Mouse (Mus musculus): Measurements from ENCODE around the gene Impdh2.

DNA sequence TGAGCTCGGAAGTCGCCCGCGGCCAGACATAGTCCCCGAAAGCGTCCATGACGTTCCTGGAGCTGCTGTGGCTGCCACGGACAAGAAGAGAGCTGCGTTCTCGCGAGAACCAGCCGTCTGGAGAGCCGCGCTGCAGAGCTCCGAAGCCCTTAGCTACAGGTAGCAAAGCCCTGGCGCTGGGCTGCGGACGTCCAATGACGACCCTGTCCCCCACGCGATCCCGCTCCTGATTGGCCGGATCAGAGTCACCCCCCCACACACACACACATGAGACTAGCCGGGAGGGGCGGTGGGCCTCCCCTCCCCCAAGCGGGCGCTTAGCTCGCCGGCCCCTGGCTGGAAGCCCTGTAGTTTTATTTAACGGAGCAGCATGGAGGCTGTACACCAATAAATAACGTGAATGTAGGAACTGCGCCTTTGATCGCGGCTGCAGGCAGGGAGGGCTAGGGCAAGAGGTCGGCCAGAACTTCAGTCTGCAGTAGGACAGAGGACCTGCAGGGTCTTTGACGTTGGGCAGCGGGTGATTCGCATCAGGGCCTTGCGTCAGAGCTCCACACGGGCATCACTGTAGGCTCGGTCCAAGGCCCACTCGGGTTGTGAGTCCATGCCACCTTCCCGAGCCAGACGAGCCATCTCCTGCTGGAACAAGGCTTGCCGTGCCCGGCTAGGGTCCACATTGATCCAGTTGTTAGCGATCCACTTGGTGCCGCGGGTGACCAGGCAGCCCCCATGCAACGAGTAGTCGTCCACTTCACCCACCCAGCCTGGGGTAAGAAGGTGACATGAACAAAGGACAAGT is 18.7 kb downstream of the Impdh2 start, which contains the start of gene Wdr6:
- TF ChIP-seq EP300 (IDR thresholded peaks at IDR 0.05; ENCODE audit: insufficient read depth, low read depth, low read length) (0 out of 2 replicates have a peak, but pooled peaks have one; percentile 34), POLR2A (IDR thresholded peaks at IDR 0.05; ENCODE audit: insufficient read depth, low read length) (peak; percentile 29), CTCF (IDR thresholded peaks at IDR 0.05; ENCODE audit: low read depth, low read length) (no peak)
